Mouse (Mus musculus): Measurements from ENCODE around the gene Vmn2r83.

Gene Vmn2r83

GRCm38 (mm10) chr10:79538323-79538722 lies 69.8 kb downstream of the Vmn2r83 start:
- DNase-seq = no peak

- no peak for DNase-seq
Observed at GRCm38 (mm10) chr10:79538873-79539272, 70.3 kb downstream of the Vmn2r83 start.

- DNase-seq = no peak
Observed at GRCm38 (mm10) chr10:79539701-79540495, 71.4 kb downstream of the Vmn2r83 start.

DNA sequence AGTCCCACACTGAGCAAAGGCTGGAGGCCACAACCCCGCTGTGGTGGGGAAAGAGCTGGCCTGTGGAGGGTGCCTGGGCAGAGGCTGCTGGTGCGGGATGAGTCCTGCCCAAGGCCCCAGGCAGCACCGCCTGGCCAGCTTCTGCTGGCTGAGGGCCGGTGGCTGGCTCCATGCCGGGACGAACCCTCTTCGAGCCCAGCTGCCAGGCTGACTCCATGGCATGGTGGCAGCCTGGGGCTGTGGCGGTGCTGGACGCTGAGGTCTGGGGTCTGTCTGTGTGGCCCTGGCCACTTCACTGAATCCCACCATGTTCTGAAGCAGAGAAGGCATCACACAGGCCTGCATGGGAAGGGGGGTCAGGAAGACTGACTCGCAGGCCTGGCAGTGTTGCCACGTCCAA lies 72.2 kb downstream of the Vmn2r83 start:
- no peak for DNase-seq

DNA sequence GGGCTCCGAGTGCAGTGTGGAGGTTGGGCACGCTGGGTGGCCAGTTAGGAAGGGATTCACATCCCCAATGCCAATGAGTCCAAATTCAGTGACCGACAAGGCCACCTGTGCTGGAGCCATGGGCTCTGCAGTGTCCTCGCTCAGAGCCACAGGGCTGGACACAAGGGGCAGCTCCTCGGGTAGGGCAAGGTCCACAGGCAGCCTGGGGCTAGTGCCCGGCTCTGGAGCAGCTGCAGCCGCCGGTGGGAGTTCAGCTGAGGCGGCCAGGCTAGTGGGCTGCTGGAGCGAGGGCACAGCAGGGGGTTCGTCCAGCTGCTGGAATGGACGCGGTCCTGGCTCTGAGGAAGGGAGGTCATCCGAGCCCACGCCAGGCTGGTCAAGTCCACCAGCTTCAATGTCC lies 73.0 kb downstream of the Vmn2r83 start:
- DNase-seq = no peak

GRCm38 (mm10) chr10:79542171-79542570 lies 73.6 kb downstream of the Vmn2r83 start:
- no peak for DNase-seq

Data from thymus, postnatal 25 days (tissue).